Mouse (Mus musculus) brain, embryonic 14.5 days (tissue): ENCODE results near the gene Tef. TPM values are rescaled to one million over a fixed set of nuclear protein-coding genes. Genes with fewer than 3 reads are reported as not detected.
A peak's percentile ranks its signal among the peaks of the same experiment; 100 is the strongest.

ENCODE experiments used
- DNase-seq: peaks from one replicate; pipeline ENCODE4 v3.0.0-alpha.2; 2011; ENCODE audit warnings: low read depth
- CTCF ChIP-seq: fragments of 200-500 bp; IDR thresholded peaks from 2 replicates; pipeline ENCODE4 v1.5.1; 2012; ENCODE audit warnings: inconsistent platforms, mild to moderate bottlenecking, moderate library complexity, borderline replicate concordance; ENCODE audit not compliant: insufficient read depth, insufficient read length; ENCODE audit errors: extremely low read depth
- POLR2A ChIP-seq: fragments of 200-500 bp; IDR thresholded peaks from 2 replicates; pipeline ENCODE4 v1.6.1; 2012; ENCODE audit warnings: mild to moderate bottlenecking, inconsistent platforms, borderline replicate concordance; ENCODE audit not compliant: poor library complexity, insufficient read depth, insufficient read length, severe bottlenecking; ENCODE audit errors: extremely low read depth
- polyA plus RNA-seq: library from polyadenylated mRNA; depleted of rRNA; stranded (reverse); fragments of >200 nt; gene quantifications from 2 replicates; pipeline ENCODE4 v1.2.3, GENCODE M21; 2012

Tef gene
- polyA plus RNA-seq, 1 experiment = 38.0 TPM

DNA sequence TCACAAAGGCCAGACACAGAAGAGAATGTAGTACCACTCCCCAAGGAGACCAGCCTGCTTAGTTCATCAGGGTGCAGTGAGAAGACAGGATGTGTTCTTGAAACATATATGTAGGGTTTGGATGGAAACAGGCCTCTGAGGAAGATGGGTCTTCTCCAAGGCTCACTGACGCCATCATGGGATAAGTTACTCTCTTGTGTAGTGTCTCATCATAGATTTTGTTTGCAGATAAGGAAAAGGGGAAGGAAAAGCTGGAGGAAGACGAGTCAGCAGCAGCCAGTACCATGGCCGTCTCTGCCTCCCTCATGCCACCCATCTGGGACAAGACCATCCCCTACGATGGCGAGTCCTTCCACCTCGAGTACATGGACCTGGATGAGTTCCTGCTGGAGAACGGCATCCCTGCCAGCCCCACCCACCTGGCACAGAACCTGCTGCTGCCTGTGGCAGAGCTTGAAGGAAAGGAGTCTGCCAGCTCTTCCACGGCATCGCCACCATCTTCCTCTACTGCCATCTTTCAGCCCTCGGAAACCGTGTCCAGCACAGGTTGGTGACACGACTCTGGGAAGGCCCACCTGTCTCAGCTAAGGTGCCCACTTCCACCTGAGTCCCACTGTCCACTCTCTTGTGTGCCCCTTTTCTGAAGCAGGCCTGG is 12.6 kb downstream of the Tef start:
- no peak for TF ChIP-seq POLR2A
- TF ChIP-seq CTCF = no peak
- DNase-seq = no peak

DNA sequence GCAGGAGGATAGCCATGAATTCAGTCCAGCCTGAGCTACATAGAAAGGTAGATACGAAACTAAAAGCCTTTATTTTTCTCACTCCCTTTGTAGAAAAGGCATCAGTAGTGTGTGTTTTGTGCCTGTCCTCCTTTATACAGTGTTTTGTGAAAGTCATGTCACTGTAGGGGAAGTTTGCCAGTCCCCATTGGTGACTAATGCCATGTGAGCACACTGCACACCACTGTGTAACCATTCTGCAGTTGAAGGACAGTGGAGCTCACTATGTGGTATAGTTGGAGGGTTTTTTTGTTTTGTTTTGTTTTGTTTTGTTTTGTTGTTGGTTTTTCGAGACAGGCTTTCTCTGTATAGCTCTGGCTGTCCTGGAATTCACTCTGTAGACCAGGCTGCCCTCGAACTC is 16.2 kb downstream of the Tef start:
- TF ChIP-seq CTCF = no peak
- no peak for TF ChIP-seq POLR2A
- no peak for DNase-seq

DNA sequence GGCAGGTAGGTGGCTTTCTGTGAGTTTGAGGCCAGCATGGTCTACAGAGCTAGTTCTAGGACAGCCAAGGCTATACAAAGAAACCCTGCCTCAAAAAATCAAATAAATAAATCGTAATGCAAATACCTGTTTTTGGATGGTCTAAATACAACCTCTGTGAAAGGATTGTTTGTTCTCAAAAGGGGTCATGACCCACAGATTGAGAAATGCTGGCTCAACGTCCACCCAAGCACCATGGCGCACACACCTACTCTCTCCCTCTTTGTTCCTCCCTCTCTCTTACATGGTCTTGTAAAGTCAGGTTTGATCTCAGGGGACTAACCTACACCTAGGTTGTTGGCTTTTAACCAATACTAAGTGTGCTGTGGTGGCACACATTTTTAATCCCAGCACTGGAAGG is 20.4 kb downstream of the Tef start:
- DNase-seq = no peak

DNA sequence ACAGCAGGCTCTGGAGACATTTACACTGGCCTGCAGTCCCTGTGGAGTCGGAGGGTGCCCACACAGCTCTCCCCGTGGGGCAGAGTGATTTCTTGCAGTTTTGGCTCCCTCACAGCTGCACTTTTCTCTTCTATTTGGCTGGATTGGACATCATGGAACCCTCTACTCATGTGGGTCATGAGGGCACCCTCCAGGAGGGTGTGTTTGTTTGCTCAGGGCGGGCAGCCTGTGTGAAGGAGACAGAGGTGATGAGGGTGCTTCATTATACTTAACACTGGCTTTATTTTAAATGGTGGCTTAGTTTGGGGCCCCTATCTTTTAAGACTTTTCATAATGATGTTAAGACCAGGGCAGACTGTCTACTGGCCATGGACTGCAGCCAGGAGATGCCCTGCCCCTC is 22.6 kb downstream of the Tef start:
- DNase-seq = no peak
- TF ChIP-seq CTCF (no peak), POLR2A (no peak)

More for the DNA sequence above, 20.4 kb downstream of the Tef start:
- TF ChIP-seq CTCF = no peak
- TF ChIP-seq POLR2A = no peak

DNA sequence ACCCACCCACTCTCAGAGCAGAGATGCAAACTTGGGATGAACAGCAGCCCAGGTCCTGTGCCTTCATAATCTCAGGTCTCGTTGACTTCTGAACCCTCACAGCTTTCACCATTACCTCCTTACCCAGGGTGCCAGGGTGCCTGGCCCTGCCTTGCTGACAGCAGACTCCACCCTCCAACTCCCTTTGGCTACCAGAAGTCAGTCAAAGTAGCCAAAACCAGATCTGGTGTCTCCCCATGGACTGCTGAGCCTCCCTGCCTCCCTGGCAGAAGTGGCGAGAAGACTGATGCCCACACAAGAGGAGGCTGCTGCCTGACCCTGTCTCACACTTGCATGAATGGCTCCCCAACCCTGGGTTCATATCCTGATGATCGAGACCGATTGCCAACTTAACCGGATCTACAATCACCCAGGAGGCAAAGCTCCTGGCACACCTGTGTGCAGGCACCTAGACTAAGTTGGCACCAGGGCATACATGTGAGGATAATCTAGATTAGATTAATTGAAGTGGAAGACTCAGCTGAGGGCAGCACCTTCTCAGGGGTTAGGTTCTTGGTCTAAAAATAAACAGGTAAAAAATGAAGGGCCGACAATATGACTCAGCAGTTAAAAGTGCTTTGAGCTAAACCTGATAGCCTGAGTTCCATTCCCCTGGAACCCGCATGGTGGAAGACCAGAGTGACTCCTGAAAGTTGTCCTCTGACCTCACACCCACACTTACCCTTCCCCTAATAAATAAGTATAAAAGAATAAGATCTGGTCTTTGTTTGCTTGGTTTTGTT is 26.4 kb downstream of the Tef start:
- TF ChIP-seq CTCF = no peak
- no peak for TF ChIP-seq POLR2A
- DNase-seq = no peak

DNA sequence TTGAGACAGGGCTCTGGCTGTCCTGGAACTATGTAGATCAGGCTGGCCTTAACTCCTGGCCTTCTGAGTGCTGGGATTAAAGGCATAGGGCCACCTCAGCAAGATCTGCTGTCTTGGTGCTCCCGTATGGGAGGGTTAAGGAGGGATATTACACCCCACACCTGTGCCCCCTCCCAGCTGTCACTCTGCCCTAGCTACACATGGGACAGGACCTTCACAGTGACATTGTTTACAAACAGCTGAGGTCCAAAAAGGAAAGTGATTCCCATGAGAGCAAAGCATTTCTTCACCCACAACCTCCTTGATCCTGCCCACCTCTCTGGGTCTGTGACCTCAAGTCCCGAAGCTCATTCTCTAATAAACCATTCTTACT is 27.0 kb downstream of the Tef start:
- no peak for DNase-seq
- TF ChIP-seq CTCF = no peak
- no peak for TF ChIP-seq POLR2A

DNA sequence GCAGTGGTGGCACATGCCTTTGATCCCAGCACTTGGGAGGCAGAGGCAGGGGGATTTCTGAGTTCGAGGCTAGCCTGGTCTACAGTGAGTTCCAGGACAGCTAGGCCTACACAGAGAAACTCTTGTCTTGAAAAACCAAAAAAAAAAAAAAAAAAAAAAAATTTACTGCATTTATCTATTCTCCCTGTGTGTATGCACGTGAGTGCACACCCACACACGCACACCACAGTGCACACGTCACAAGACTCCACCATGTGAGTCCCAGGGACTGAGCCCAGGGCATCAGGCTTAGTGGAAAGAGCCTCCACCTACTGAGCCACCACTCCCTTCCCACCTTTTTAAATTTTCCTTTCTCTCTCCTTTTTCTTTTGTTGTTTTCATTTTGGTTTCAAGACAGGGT is 28.3 kb downstream of the Tef start:
- no peak for TF ChIP-seq CTCF
- no peak for TF ChIP-seq POLR2A
- no peak for DNase-seq

DNA sequence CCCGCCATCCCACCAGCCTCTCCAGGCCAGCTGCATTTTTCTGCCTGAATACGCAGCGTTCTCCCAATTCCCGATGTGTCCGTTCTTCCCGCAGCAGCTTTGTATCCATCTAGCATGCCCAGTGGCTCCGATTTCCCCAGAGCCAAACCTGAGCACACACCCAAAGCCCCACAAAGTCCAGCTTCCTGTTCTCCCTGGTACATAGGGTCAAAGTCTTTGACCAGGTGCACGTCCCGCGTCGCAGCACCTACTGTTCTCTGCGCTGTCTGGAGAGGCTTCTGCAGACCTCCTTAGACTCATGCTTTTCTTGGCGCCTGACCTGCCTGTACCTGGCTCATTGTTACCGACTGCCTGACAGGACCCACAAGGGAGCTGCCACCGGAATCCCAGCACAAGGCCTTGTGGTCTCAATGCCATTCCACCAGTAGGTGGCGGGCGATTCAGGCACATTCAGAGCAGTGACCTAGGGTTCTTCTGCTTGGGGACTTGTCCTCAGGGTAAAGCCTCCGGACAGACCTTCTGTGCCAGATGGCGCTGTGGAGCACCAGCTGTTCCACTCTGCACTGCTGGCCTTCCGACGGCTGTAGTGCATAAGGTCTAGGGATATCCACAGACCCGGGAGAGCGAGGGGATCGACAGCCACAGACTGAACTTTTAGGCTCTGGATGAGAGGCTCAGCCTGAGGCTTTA is 29.1 kb downstream of the Tef start:
- DNase-seq = peak; percentile 96
- TF ChIP-seq POLR2A (no peak), CTCF (peak; percentile 92)

DNA sequence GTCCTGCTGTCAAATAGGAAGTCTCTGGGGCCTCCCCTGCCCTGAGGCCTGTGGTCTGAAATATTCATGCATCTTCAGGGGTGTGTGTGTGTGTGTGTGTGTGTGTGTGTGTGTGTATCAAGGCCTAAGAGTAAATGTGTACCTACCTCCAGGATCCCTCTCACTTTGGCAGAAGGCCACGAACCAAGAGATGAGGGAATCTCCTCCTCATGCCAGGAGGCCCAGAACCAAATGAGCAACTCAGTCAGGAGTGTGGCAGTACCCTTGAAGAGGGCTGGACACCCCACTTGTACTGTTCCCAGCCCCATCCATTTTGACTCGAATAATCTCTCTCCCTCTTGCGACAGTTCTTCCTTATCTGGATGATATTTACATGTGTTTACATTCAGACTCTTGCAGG is 30.0 kb downstream of the Tef start:
- DNase-seq = no peak
- TF ChIP-seq POLR2A = no peak
- TF ChIP-seq CTCF = no peak

DNA sequence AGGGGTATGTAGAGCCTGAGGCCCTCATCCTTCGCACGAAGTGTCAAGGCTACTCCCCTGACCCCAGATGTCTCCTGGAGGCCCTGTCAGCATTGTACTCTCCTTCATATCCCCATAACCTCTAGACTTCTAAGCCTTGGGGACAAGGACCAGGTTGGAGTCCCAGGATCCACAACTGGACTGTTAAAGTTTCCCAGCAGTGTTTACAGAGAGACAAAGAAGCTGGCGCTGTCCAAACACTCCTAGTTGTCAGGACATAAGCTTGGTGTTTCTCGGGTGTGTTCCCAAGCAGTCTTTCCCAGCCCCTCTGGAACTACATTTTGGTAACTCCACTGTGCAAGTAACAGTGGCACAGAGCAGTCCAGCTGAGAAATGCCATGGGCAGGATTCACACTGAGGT is 31.3 kb downstream of the Tef start:
- DNase-seq = no peak

DNA sequence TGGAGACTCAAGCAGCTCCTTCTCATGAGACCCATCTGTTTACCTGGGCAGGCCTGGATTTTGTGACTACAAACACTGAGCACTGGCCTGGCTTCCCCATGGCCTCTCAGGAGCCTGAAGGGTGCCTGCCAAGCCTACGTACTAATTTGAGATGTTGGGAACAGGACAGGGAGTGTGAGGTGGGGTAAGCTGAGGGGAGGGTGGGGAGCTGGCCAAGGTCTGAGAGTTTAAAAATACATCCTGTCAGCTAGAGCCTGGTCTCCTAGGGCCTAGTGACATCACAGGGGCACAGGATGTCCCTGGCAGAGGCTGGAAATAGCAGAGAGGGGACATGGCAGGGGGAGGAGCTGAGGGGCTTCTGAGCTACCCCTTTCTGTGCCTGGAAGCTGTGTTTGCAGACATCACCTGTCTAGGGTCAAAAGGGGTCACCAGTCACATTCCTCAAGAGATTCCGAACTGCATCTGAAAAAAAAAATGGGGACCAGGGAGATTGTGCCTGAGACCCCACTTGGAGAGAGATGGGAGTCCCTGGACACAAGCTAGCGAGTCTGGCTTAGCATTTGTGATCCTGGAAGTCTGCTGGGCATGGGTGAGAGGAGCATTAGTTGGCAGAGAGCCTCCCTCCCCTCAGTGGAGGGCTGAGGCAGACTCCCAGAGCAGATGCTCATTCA is 32.1 kb downstream of the Tef start:
- TF ChIP-seq CTCF (no peak), POLR2A (no peak)
- DNase-seq = peak; percentile 23

More for the DNA sequence above, 31.3 kb downstream of the Tef start:
- TF ChIP-seq POLR2A (no peak), CTCF (no peak)
